Mouse (Mus musculus): ENCODE measurements around the gene Tmem222.
A peak's percentile ranks its signal among the peaks of the same experiment; 100 is the strongest.

DNA sequence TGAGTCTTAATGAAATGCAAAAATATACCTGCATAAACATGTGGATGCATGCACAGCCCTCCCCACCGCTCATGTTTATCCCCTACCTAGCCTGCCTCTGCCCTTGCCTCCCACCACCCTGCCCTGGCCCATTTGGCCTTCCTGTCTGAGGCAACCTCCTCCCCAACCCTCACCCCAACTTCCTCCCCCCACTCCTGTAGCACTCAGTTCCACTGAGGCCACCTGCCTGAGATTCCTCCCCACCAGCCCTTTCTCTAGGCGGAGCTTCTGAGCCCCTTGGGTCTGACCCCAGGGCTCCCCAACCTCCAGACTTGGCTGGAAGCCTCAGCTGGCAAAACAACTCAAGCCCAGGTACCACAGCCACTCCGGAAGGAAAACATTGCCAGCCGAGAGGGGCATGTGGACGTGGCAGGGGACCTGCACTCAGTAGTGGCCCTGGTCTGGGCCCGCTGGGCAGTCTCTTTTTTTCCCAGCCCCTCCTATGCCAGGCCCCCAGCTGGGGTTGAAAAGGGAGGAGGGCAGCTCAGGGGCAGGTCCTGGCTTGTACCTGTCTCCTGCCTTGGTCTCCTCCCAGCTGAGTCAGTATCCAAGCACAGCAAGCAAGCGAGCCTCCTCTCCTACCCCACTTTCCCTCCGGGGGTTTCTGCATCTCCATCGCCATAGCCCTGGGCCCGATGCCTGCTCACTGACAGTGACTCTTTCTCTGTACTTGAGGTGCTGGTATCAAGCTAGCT lies 15.8 kb downstream of the Tmem222 start:
- TF ChIP-seq POLR2A (IDR thresholded peaks at IDR 0.05; ENCODE audit: control insufficient read depth, extremely low read depth, insufficient read depth, low read length, poor library complexity) (no peak), CTCF (IDR thresholded peaks at IDR 0.05; ENCODE audit: borderline replicate concordance, control insufficient read depth, extremely low read depth, insufficient read depth, low read length, poor library complexity) (peak; percentile 10; the same call in 1 of the 2 replicates)
